Mouse (Mus musculus) urinary bladder, postnatal 14 days (tissue): ENCODE measurements around the gene Slc35f5.
"Not testable (repeated sequence)": the region's sequence is repeated elsewhere in the genome, so short reads cannot be mapped to it uniquely, and the experiment has no call there.

Experiments
- DNase-seq: peaks from one replicate; pipeline ENCODE4 v3.0.0; 2021; ENCODE audit warnings: low spot score

The Slc35f5 gene

DNA sequence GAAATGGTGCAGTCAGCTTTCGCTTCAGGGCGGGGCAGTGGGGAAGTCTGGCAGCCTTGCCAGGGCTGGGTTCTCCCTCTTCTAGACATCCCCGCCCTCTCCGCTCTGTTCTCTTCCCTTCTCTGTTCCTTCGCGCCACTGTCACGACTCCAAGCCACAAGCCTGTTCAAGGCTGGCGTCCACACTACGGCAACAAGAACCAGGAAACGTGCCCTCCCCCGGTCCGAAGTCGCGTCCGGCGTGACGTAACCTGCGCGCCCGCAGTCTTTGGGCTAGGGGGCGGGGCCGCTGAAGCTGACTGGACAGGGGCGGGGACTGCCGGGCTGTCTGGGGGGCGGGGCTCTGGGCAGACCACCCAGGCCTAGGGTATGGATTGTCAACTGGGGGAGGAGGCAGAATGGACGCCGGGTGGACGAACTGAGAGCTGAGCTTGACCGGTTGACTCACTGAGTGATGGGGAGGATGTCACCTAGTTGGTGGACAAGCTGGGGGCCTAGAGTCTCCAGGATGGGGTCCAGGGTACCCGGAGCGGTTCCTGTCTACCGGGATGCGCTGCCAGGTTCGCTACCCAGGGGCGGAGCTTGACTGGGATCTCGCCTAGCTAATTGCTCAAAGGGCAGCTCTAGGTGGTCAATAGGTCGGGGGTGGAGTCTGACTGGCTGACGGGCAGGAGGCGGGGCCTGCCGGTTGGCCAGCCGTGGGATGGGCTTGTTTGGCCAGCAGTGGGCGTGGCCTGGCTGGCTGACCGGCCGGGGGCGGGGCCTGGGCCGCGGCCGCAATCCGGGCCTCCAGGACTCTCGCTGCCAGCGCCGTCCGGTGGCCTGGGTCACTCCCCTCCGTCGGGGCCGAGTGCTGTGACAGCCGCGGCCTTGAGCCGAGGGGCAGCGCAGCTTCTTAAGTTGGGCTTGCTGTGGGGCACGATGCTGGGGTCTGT lies at the start of gene Slc35f5:
TSS of gene Slc35f5 (plus strand) at position 337 of the 934 bp plus-strand sequence.
- DNase-seq = peak; percentile 98

DNA sequence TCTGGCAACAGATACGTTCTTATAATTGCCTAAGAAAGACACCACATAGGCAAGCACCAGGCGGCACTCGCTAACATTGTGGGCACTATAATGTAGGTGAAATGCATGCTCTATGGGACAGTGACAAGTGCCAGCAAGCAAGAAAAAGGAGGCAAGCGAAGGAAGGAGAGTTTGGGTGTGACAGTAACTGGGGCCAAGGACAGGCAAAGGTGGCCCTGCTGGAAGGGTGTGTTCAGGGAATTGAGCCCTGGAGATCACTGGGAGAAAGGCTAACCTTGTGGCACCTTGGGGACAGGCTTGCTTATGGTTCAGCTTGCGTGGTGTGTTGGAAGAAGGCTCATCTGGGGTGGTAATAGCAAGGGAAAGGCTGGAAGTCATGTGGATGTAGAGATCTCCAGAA lies 45.7 kb upstream of the Slc35f5 start:
- DNase-seq = no peak

DNA sequence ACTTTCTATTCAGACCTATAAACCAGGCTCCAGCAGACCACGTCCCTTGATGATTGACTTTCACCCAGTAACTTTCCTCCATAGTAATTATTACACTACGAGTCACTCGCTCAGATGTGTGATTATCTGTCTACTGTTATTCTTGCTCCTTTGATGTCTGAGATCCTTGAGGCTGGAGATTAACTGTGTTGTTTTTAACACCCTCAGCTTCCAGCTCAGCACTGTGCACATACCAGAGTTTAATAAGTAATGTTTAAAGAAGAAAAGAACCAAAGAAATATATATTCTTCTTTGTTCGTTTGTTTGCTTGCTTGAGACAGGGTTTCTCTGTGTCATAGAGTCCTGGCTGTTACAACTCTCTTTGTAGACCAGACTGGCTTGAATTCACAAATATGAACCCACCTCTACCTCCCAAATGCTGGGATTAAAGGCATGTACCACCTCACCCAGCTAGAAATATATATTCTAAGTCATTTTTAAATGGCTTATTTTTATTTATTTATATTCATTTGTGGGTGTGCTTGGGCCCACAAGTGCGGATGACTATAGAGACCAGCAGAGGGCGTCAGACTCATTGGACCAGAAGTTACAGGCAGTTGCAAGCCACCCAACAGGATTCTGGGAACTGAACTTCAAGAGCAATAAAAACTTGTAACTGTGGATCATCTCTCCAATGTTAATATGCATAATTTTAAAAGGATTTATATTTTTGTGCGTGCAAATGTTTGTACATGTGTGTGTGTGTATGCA lies 43.3 kb upstream of the Slc35f5 start:
- no peak for DNase-seq

DNA sequence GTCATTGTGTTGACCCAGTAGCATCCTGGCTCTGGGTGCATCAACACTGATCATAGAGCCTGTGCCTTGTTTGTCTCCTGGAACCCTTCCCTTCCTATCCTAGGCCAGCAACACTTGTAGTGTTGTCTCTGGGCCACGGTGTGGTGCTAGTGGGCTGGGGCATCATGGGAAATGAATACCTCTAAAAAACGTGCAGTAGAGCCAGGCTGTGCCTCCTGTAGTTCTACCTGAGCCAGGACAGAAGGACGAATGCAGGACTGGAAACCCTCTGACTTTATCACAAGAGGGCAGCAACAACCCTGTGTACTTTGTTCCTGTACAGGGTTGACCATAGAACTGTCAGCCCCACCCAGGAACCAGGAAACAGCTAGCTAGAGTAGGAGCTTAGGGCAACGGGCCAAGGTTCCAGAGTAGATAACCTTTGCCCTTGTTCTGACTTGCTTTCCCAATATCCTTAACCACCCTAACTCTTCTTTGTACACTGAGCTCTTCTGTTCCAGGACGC lies 41.2 kb upstream of the Slc35f5 start:
- DNase-seq = peak; percentile 84

DNA sequence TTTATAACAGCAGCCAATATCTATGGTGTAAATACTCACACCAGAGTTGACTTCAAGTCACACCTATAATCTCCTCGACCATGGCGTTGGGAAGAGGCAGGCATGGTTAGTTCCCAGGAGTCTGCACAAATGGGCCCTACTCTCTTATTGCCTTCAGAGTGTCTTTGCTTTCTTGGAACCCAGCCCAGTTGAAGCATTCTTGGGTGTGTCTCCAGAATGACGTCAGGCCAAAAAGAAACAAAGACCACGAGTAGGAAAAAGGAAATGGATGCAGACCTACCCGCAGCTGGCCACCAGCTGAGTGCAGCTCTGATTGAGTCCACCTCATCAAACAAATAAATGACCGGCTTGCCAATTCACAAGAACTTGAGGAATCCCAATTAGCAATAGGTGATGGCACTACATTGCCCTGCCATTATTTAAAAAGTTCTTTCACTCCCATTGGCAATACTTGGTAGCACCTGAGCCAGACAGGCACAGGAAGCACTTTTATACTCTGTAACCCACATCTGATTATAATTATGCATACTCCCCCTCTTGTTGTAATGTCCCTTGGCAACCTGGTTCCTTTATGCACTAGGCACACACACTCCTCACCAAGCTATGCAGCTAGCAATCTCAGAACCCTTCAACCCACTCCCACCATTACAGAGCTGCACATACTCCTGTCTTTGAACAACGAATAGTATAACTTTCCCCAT lies 34.3 kb upstream of the Slc35f5 start:
- peak; percentile 49 for DNase-seq

DNA sequence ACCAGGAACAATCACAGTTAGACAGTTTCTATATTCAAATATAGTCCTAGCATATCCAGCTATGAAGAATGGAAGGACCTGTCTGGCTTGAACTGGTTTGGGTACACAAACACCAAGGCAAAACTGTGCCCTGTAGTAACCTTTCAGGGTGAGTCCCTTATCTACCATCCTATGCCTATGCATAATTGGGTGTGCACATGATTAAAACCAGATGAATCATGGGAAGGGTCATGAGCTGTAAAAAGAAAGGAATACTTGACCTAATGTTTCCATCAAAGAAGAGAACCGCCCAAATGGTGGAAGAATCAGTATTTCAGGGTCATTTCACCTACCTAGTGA lies 33.8 kb upstream of the Slc35f5 start:
- DNase-seq = no peak

DNA sequence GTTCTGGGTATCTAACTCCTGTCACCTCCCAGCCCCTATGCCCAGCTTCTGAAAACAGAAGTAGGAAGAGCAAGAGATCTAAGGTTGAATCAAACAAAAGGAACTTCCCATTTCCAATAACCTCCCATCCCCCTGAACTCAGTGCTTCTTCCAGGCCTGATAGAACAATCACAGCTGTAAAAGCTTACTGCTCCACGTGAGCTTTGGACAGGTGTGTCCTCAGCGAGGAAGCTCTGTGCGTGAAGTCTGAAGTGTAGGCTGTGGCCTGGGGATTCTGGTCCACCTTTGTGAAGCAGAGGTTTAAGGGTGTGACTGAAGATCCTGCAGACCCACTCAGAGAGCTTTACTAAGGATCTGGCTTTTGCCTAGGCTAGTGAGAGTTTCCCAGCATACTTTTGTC lies 33.0 kb upstream of the Slc35f5 start:
- DNase-seq = no peak

DNA sequence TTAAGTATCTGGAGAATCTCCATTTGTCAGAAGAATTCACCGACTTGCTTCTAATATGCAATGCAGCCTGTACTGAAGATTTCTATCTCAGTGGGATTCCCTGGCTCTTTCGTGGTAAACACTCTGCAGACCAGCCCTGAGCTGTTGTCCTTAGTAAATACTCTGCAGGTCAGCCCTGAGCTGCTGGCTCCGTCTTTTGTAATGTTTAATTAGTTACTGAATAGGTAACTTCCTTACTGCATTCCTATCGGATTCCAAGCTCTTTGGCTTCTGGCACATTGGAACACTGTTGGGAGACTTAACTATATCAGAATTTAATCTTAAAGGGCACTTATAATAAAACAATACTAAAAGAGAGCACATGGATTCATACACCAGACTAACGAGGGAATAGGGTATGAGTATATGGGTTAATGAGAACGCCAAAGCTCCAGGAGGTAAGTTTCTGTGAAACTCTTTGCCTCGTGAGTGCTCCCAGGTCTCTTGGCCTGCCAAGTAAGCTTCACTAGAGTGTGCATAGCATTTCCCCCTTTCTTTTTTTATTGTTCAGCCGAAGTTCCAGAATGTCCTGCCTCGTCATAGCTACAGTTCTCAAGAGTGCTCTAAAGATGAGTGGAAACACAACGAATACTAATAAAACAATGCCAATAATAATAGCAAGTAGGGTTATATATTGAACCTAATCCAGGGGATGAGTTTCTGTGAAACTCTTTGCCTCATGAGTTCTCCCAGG lies 27.0 kb upstream of the Slc35f5 start:
- DNase-seq = not testable (repeated sequence)

DNA sequence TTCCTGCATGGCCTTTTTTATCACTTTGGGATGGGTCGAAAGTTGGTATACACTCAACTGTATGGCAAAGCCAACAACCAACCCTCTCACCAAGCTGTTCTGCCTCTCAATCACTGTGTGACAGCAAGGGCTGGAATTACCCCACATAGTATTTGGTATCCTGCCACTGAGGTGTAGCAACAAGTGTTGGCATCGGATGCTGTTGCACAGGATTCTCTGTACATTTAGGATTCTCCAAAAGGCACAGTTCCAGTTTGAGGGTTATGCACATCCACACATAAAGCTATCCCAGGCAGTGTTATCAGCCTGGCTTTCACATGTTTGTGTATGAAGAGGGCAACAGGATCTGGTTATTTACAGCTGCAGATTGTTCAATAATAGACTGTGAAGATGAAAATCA lies 23.3 kb upstream of the Slc35f5 start:
- DNase-seq = no peak

DNA sequence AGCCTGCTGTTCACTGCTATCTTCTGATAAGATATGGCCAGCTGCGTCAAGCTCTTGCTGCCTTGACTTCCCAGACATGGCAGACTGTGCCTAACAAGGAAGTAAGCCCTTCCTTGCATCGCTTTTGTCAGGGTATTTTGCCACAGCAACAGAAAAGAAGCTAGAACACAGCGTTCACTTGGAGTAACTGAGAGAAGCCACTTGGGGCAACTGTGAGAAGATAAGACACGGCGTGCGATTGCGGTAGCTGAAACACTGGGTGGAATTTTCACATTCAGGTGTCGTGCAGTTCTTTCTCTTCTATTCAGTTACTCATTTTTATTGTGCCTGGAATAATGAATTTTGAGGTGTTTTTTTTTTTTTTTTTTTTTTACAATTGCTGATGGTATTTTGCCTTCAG lies 22.6 kb upstream of the Slc35f5 start:
- DNase-seq = no peak

DNA sequence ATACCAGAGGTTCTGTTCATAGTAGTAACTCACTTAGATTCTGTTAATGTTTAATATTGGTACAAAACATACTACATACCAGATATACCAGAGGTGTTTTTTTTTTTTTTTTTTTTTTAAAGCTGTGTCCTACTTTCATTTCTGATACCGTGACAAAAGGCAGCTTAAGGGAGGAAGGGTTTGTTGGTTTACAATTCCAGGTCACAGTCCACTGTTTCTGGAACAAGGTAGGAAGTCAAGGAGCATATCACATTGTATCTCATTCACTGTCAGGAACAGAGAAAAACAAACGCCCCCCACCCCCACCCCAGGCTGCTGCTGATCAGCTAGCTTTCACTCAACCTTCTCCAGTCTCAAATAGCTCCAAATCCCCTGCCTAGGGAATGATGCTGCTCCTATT lies 21.1 kb upstream of the Slc35f5 start:
- DNase-seq = no peak

DNA sequence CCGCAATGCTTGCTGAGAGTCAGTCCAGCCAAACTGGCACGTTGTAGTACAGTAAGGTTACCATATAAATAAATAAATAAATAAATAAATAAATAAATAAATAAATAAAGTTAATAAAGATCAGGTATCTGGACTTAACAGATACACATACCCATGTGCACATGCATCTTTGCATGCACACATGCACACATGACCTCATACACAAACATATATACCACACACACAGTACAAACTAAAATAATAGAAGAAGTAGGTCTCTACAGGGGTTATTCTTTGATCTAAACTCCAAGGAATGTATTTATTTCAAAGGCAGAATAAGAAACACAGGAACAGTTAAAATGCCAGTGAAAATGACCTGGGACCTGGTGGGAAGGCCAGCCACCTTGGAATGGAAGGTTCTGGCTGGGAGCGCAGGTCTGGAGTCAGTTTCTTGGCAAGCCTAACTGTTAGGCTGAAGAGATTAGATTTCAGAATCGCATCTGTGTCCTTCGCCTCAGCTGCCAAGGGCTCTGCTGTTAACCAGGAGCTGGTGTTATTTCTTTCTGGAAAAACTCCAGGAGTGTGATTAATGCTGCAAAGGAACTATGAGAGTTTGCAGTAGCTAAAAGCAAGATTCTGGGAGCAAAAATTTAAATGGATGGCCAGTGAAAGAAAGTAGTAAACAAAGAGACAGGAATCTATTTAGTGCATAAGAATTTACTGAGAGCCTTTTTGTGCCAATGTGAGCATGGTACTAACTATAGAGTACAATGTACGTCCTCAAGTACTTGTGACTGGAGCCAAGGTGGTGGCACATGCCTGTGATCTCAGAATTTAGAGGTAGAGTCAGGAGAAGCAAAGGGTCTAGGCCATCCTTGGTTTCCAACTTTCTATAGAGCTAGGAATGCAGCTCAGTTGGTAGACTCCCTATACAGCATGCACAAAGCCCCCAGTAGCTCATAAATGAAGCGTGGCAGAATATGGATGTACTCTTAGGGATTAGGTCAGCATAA lies 18.1 kb upstream of the Slc35f5 start:
- peak; percentile 36 for DNase-seq

DNA sequence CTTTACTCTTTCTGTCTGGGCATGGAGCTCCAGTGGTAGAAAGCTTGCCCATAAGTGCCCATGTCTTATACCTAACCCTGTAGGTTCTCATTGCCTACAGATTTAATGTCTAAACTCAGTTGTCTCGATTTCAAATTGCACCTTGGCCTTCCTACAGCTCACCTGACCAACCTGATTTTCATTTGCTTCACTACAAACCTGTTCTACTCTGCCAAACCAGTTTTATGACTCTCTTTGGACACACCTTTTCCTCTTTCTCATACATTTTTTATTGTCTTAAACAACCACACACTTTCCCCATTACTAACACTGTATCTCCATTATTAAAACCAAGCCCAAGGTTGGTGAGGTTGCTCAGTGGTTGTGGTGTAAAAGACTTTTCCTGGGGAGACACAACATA lies 10.5 kb upstream of the Slc35f5 start:
- no peak for DNase-seq

DNA sequence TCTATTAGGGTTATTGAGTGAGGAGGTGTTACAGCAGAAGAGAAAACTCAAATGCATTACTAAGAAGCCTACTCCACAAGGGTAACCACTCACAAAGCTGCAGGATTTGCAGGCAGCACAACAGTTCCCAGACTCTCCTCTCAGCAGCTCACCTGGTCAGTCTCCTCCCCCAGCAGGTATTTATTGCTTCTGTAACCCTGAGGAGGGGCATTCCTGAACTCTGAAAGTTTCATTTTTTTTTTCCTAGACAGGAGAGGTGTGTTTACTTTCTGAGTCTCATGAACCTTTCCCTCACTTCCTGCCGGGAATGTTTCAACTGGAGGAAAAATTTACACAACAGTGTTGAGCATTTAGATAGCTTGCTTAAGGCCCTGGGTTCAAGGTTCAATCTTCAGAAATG lies 10.0 kb upstream of the Slc35f5 start:
- DNase-seq = no peak

DNA sequence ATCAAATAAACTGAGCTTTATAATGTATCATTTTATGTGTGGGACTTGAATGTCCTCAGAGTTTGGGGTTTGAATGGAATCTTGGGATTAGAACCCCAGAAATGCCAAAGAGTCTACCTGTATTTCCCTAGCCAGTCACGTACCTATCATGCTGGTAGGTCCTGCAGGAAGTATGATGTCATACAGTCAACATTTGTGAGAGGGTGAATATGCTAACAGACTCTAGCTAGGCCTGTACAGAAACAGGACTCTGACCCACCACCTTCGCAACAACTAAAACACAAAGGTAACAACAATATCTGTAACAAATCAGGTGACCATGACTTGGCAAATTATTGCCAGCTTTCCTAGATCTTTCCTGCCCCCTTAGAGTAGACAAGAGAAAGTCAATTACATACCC lies 8.8 kb upstream of the Slc35f5 start:
- no peak for DNase-seq

DNA sequence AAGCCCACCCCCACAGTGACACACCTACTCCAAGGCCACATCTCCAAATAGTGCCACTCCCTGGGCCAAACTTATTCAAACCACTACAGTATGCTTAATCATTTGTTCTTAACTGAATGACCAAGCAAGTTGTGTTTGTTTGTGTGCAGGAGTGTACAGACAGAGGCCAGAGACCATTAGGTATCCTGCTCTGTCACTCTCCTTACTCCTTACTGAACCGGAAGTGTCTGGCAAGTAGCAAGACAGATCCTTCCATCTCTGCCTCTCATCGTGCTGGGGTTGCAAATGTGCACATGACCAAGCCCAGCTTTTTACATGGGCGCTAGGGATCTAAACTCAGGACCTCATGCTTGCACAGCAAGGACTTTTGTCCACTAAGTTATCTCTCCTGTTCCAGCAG lies 1.1 kb upstream of the Slc35f5 start:
- DNase-seq = no peak

DNA sequence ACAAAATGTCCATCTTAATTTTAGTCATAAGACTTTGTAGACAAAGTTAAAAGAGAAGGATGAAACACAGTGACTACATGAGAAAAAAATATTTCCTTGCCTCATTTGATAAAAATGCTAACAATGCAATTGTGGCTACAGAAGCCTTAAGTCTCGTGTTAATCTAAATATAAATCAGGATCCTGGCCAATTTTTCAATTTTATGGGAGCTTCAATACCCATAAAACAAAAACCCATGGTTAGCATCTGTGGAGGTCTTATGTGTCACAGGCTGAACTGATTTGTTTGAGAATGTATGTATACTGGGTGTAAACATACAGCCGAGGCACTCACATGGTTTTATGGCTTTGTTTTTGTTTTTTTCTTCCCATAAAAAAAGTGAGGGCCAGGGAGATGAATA lies 674 bp upstream of the Slc35f5 start:
- no peak for DNase-seq

DNA sequence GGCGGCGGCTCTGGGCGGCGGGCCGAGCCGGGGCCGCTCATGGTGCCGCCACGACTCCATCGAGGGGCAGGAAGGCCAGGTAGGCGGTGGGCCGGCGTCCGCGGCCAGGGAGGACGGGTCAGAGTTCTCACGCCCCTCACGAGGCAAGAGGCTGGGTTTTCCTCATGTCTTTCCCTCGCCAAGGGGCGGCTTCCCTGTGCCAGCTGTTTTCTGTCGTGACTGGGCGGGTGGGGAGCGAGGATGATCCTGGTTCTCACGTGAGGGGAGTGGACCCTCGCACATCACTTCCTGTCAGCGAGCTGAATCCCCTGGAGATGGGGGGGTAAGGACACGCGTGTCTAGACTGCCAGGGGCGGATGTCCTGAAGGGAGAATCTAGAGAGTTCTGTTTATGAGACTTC lies 811 bp downstream of the Slc35f5 start:
- DNase-seq = peak; percentile 69

DNA sequence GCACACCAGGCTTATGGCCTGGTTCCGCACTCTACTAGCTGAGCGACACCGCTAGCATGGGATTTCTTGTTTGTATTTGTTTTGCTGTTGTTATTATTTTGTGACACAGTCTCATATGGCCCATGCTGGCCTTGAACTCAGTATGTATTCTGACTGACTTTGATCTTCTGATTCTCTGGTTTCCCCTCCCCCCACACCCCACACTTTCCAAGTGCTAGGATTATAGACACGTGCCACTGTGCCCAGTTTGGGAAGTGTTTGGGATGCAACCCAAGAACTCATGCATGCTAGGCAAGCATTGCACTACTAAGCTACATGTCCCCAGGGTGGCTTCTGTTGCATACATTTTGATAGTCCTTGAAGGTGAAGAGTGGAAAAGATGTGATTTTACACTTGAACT lies 1.4 kb downstream of the Slc35f5 start:
- no peak for DNase-seq

DNA sequence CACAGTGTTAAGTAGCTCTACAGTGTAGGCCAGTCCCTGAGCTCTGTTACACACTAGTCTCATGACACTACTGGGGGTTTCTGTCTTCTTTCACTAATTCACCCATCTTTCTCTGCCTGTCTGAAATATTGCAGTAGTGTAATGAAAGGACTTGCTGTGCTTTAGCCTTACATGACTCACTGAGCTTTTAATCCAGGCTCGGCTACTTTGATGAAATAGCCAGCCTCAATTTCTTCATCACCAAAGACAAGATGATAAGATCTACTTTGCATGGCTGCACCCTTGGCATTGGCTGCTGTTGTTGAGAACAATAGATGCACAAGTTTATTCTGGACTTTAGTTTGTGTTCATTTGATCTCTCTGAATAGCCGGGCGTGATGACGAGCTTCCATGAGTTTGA lies 7.7 kb downstream of the Slc35f5 start:
- no peak for DNase-seq

DNA sequence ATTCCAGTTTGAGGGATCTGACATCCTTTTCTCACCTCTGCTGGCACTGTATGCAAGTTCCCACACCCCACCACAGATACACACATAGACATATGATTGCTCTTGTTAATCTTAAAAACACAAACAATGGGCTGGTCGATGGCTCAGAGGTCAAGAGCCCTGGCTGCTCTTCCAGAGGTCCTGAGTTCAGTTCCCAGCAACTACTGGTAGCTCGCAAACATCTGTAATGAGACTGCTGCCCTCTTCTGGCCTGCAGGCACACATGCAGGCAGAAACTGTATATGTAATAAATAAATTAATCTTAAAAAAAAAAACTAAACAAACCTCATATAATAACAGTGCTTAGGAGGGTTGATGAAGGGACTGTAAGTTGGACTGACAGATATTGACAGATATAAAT lies 13.8 kb downstream of the Slc35f5 start:
- no peak for DNase-seq
